Mouse (Mus musculus) CH12.LX (cell line): ENCODE results near the gene Gm10037. TPM values are rescaled to one million over a fixed set of nuclear protein-coding genes. Genes with fewer than 3 reads are reported as not detected.

ENCODE experiments used
- DNase-seq: peaks from one replicate; pipeline ENCODE4 v3.0.0-alpha.2; 2013; ENCODE audit errors: extremely low read depth
- H3K27ac ChIP-seq: 2 replicates; pipeline ENCODE4 v1.5.1; 2012; ENCODE audit warnings: low read depth, mild to moderate bottlenecking, control low read depth, moderate library complexity; ENCODE audit not compliant: insufficient read depth
- H3K27me3 ChIP-seq: replicated peaks from 2 replicates; pipeline ENCODE3; 2012; ENCODE audit warnings: inconsistent platforms
- H3K36me3 ChIP-seq, 2 experiments: replicated peaks in 1 of 2; 2 replicates each; pipeline versions ENCODE3 to v1.6.1; 2012; ENCODE audit warnings: inconsistent platforms in 1 of 2, low read length in 1 of 2, mild to moderate bottlenecking in 1 of 2, mixed read lengths in 1 of 2, moderate library complexity in 1 of 2; ENCODE audit not compliant: control insufficient read depth in 1 of 2, insufficient read depth in 1 of 2
- H3K4me1 ChIP-seq, 2 experiments: 2 replicates each; pipeline ENCODE4 v1.6.1; 2012; ENCODE audit warnings: inconsistent platforms in 1 of 2, moderate library complexity in 1 of 2; ENCODE audit not compliant: insufficient read depth in 2 of 2, control insufficient read depth in 1 of 2
- H3K4me2 ChIP-seq: 2 replicates; pipeline ENCODE4 v1.6.1; 2012; ENCODE audit warnings: low read depth, mild to moderate bottlenecking, control low read depth; ENCODE audit not compliant: poor library complexity, insufficient read depth, severe bottlenecking
- H3K4me3 ChIP-seq, 3 experiments: fragments of 150-350 bp in 1 of 3; sonication (generic) in 1 of 3; replicated peaks in 1 of 3; 2 replicates each; pipeline versions ENCODE3 to v1.5.1; 2011 to 2012; ENCODE audit warnings: low read depth in 2 of 3, low read length in 2 of 3, mild to moderate bottlenecking in 2 of 3, moderate library complexity in 2 of 3, control low read depth in 1 of 3, improper control_type of control experiment in 1 of 3, inconsistent platforms in 1 of 3, mixed read lengths in 1 of 3; ENCODE audit not compliant: poor library complexity in 1 of 3
- H3K79me2 ChIP-seq: replicated peaks from 2 replicates; pipeline ENCODE4 v1.6.1; 2012; ENCODE audit warnings: mild to moderate bottlenecking, moderate library complexity; ENCODE audit not compliant: control insufficient read depth, poor library complexity, insufficient read depth, severe bottlenecking; ENCODE audit errors: extremely low read depth
- H3K9ac ChIP-seq: 2 replicates; pipeline ENCODE4 v1.6.1; 2012; ENCODE audit warnings: low read depth, mild to moderate bottlenecking, control low read depth, moderate library complexity; ENCODE audit not compliant: insufficient read depth
- H3K9me3 ChIP-seq: replicated peaks from 2 replicates; pipeline ENCODE3; 2012; ENCODE audit warnings: low read length, inconsistent platforms, mixed read lengths
- BHLHE40 ChIP-seq: IDR thresholded peaks from 2 replicates; pipeline ENCODE4 v1.6.1; 2011; ENCODE audit warnings: mild to moderate bottlenecking, low read depth, low read length, improper control_type of control experiment
- CTCF ChIP-seq, 2 experiments: IDR thresholded peaks in 1 of 2; conservative IDR thresholded peaks in 1 of 2; 2 replicates each; pipeline ENCODE4 v1.5.1; 2011 to 2012; ENCODE audit warnings: low read depth in 2 of 2, low read length in 2 of 2, improper control_type of control experiment in 1 of 2, inconsistent platforms in 1 of 2, mild to moderate bottlenecking in 1 of 2, moderate library complexity in 1 of 2
- E2F4 ChIP-seq: IDR thresholded peaks from 2 replicates; pipeline ENCODE4 v1.6.1; 2011; ENCODE audit warnings: low read depth, low read length, improper control_type of control experiment; ENCODE audit not compliant: insufficient replicate concordance
- ELF1 ChIP-seq: IDR thresholded peaks from 2 replicates; pipeline ENCODE4 v1.6.1; 2014; ENCODE audit warnings: low read depth, mild to moderate bottlenecking, inconsistent platforms, low read length, improper control_type of control experiment
- EP300 ChIP-seq: IDR thresholded peaks from 2 replicates; pipeline ENCODE4 v1.6.1; 2011; ENCODE audit warnings: low read length, improper control_type of control experiment
- GABPA ChIP-seq: IDR thresholded peaks from 2 replicates; pipeline ENCODE4 v1.6.1; 2012; ENCODE audit warnings: low read depth, low read length, improper control_type of control experiment, inconsistent platforms; ENCODE audit not compliant: insufficient replicate concordance
- IRF4 ChIP-seq: IDR thresholded peaks from 2 replicates; pipeline ENCODE4 v1.6.1; 2014; ENCODE audit warnings: low read depth, mild to moderate bottlenecking, inconsistent platforms, low read length, improper control_type of control experiment
- JUN ChIP-seq: IDR thresholded peaks from 2 replicates; pipeline ENCODE4 v1.6.1; 2011; ENCODE audit warnings: low read depth, mild to moderate bottlenecking, low read length, improper control_type of control experiment, moderate library complexity; ENCODE audit not compliant: insufficient read depth
- JUND ChIP-seq: conservative IDR thresholded peaks from 2 replicates; pipeline ENCODE4 v1.6.1; 2011; ENCODE audit warnings: low read depth, low read length, improper control_type of control experiment
- KAT2A ChIP-seq: IDR thresholded peaks from 2 replicates; pipeline ENCODE4 v1.6.1; 2012; ENCODE audit warnings: low read length, improper control_type of control experiment, inconsistent platforms; ENCODE audit not compliant: insufficient replicate concordance
- MAFK ChIP-seq: IDR thresholded peaks from 2 replicates; pipeline ENCODE4 v1.6.1; 2011; ENCODE audit warnings: low read length, improper control_type of control experiment; ENCODE audit not compliant: insufficient replicate concordance
- MAX ChIP-seq: IDR thresholded peaks from 2 replicates; pipeline ENCODE4 v1.6.1; 2011; ENCODE audit warnings: low read length, improper control_type of control experiment
- MEF2A ChIP-seq: IDR thresholded peaks from 2 replicates; pipeline ENCODE4 v1.6.1; 2014; ENCODE audit warnings: low read depth, mild to moderate bottlenecking, inconsistent platforms, low read length, improper control_type of control experiment, borderline replicate concordance
- MYC ChIP-seq: IDR thresholded peaks from 2 replicates; pipeline ENCODE4 v1.6.1; 2011; ENCODE audit warnings: low read depth, mild to moderate bottlenecking, improper control_type of control experiment, low read length
- NELFE ChIP-seq: IDR thresholded peaks from 2 replicates; pipeline ENCODE4 v1.6.1; 2011; ENCODE audit warnings: low read depth, low read length, improper control_type of control experiment
- PAX5 ChIP-seq: IDR thresholded peaks from 2 replicates; pipeline ENCODE4 v1.6.1; 2012; ENCODE audit warnings: low read length, inconsistent platforms, mixed read lengths
- POLR2A ChIP-seq: IDR thresholded peaks from 2 replicates; pipeline ENCODE4 v1.6.1; 2011; ENCODE audit warnings: low read depth, mild to moderate bottlenecking, improper control_type of control experiment, low read length
- POLR2AphosphoS2 ChIP-seq: IDR thresholded peaks from 2 replicates; pipeline ENCODE4 v1.6.1; 2011; ENCODE audit warnings: low read depth, low read length, improper control_type of control experiment
- RCOR1 ChIP-seq: conservative IDR thresholded peaks from 2 replicates; pipeline ENCODE4 v1.6.1; 2012; ENCODE audit warnings: low read depth, mild to moderate bottlenecking, inconsistent platforms, low read length, improper control_type of control experiment
- SIN3A ChIP-seq: IDR thresholded peaks from 2 replicates; pipeline ENCODE4 v1.6.1; 2012; ENCODE audit warnings: low read length, improper control_type of control experiment, inconsistent platforms
- SMC3 ChIP-seq: IDR thresholded peaks from 2 replicates; pipeline ENCODE4 v1.6.1; 2011; ENCODE audit warnings: low read depth, low read length, improper control_type of control experiment
- TBP ChIP-seq: conservative IDR thresholded peaks from 2 replicates; pipeline ENCODE4 v1.6.1; 2011; ENCODE audit warnings: low read depth, low read length, improper control_type of control experiment
- TCF12 ChIP-seq: IDR thresholded peaks from 2 replicates; pipeline ENCODE4 v1.6.1; 2014; ENCODE audit warnings: low read depth, mild to moderate bottlenecking, inconsistent platforms, low read length, improper control_type of control experiment
- UBTF ChIP-seq: IDR thresholded peaks from 2 replicates; pipeline ENCODE4 v1.6.1; 2012; ENCODE audit warnings: low read depth, mild to moderate bottlenecking, inconsistent platforms, low read length, improper control_type of control experiment, moderate library complexity
- USF1 ChIP-seq: IDR thresholded peaks from 2 replicates; pipeline ENCODE4 v1.6.1; 2014; ENCODE audit warnings: low read depth, mild to moderate bottlenecking, inconsistent platforms, low read length, improper control_type of control experiment
- USF2 ChIP-seq: conservative IDR thresholded peaks from 2 replicates; pipeline ENCODE4 v1.6.1; 2011; ENCODE audit warnings: low read depth, low read length, improper control_type of control experiment
- ZKSCAN1 ChIP-seq: IDR thresholded peaks from 2 replicates; pipeline ENCODE4 v1.6.1; 2012; ENCODE audit warnings: low read depth, inconsistent platforms, low read length, improper control_type of control experiment, borderline replicate concordance
- ZMIZ1 ChIP-seq: IDR thresholded peaks from 2 replicates; pipeline ENCODE4 v1.6.1; 2012; ENCODE audit warnings: low read depth, mild to moderate bottlenecking, inconsistent platforms, low read length, improper control_type of control experiment
- dilution Hi-C: fragments of 300-500 bp; cut with MboI; formaldehyde crosslinking; loops from 2 replicates; pipeline ENCODE4 v1.14.3; 2020; ENCODE audit warnings: low sequenced_read_pairs; ENCODE audit not compliant: extremely low pct_unique_long_range_greater_than_20kb, extremely low pct_ligation_motif_present
- in situ Hi-C: fragments of 300-500 bp; cut with MboI; formaldehyde crosslinking; loops from 3 replicates; pipeline ENCODE4 v1.14.3; 2019; ENCODE audit warnings: low sequenced_read_pairs, low pct_ligation_motif_present, low pct_unique_long_range_greater_than_20kb, mixed read lengths
- polyA plus RNA-seq: library from polyadenylated mRNA; unstranded; fragments of >175 nt; gene quantifications from 2 replicates; pipeline ENCODE4 v1.2.1, GENCODE M21; 2012; ENCODE audit warnings: low read depth; ENCODE audit not compliant: insufficient read length
- total RNA-seq, 2 experiments: library from RNA; depleted of rRNA; stranded (reverse); fragments of 300-350 nt in 1 of 2; fragments of >200 nt in 1 of 2; gene quantifications; 2 replicates each; pipeline ENCODE4 v1.2.3; 2012 to 2014

Gm10037 gene
- total and polyA plus RNA-seq, 3 experiments: not detected

GRCm38 (mm10) chr13:67812961-67813709 is 17.8 kb upstream of the Gm10037 start:
- Histone ChIP-seq H3K9ac (no peak overlapping the region; the same call in 1 of the 2 replicates), H3K36me3 (no peaks in the 10 kb centered on the region), H3K4me1 (peaks cover 0 to 6% of the 10 kb centered on the region in 2 experiments; a peak in 1 of 4 replicates)
- dilution Hi-C loops (no loop called here), in situ Hi-C loops (no loop called here)
- no peak for TF ChIP-seq UBTF
- TF ChIP-seq ZKSCAN1: no peak
- no peak; the same call in 1 of the 2 replicates for TF ChIP-seq MAX
- TF ChIP-seq JUN: no peak
- TF ChIP-seq JUND: no peak
- TF ChIP-seq ELF1: no peak
- TF ChIP-seq ZMIZ1: no peak
- TF ChIP-seq SIN3A: no peak
- TF ChIP-seq TBP: no peak
- no peak for TF ChIP-seq PAX5
- no peak for TF ChIP-seq KAT2A
- no peak for TF ChIP-seq GABPA
- no peak for TF ChIP-seq POLR2AphosphoS2
- no peak for TF ChIP-seq IRF4
- TF ChIP-seq POLR2A: no peak
- TF ChIP-seq USF1: no peak
- no peak for TF ChIP-seq NELFE
- TF ChIP-seq, all 38 proteins: peak for 0
- Histone ChIP-seq H3K79me2 (no peaks in the 10 kb centered on the region), H3K27me3 (no peaks in the 10 kb centered on the region), H3K27ac (no peak overlapping the region), H3K4me2 (no peak overlapping the region), H3K9me3 (no peaks in the 10 kb centered on the region), H3K4me3 (peak overlapping the region in 2 of 3 experiments; percentile 65 to 99)
- no peak for DNase-seq

GRCm38 (mm10) chr13:67813710-67814660 is 16.9 kb upstream of the Gm10037 start, which contains the start of gene Zfp273:
Gene Zfp273, plus strand, starts transcription at chr13:67813740.
- Histone ChIP-seq H3K4me3 (peak within 1 kb of the TSS; percentile 65 to 99 (median 94)), H3K4me1 (peaks cover 0 to 6% of the 10 kb centered on the region in 2 experiments; a peak in 1 of 4 replicates), H3K79me2 (no peaks in the 10 kb centered on the region), H3K27ac (peak within 1 kb of the TSS; percentile 89), H3K27me3 (no peaks in the 10 kb centered on the region), H3K4me2 (peak within 1 kb of the TSS; percentile 37), H3K9me3 (no peaks in the 10 kb centered on the region), H3K36me3 (no peaks in the 10 kb centered on the region), H3K9ac (peak within 1 kb of the TSS; percentile 76)
- DNase-seq: peak; percentile 87
- in situ Hi-C loops: no loop called here
- dilution Hi-C loops: no loop called here
- no peak for TF ChIP-seq RCOR1
- TF ChIP-seq ZMIZ1: peak; percentile 68
- TF ChIP-seq ZKSCAN1: no peak
- no peak for TF ChIP-seq USF2
- TF ChIP-seq MAFK: no peak
- TF ChIP-seq IRF4: no peak; the same call in 1 of the 2 replicates
- no peak for TF ChIP-seq SMC3
- TF ChIP-seq ELF1: peak; percentile 94
- TF ChIP-seq NELFE: peak; percentile 47; the same call in 1 of the 2 replicates
- peak; percentile 84; the same call in 1 of the 2 replicates for TF ChIP-seq KAT2A
- peak; percentile 31 for TF ChIP-seq TCF12
- TF ChIP-seq BHLHE40: no peak
- peak; percentile 69 for TF ChIP-seq MYC
- no peak for TF ChIP-seq CTCF (conservative IDR thresholded peaks at IDR 0.05 in 1 of 2, IDR thresholded peaks at IDR 0.05 in 1 of 2; ENCODE audit: low read depth in 2 of 2, low read length in 2 of 2)
- TF ChIP-seq E2F4: 0 out of 2 replicates have a peak, but pooled peaks have one; percentile 23
- TF ChIP-seq MEF2A: 0 out of 2 replicates have a peak, but pooled peaks have one; percentile 11
- no peak for TF ChIP-seq USF1
- TF ChIP-seq TBP: peak; percentile 46; the same call in 1 of the 2 replicates
- TF ChIP-seq EP300: no peak
